In the genomic region with DNA sequence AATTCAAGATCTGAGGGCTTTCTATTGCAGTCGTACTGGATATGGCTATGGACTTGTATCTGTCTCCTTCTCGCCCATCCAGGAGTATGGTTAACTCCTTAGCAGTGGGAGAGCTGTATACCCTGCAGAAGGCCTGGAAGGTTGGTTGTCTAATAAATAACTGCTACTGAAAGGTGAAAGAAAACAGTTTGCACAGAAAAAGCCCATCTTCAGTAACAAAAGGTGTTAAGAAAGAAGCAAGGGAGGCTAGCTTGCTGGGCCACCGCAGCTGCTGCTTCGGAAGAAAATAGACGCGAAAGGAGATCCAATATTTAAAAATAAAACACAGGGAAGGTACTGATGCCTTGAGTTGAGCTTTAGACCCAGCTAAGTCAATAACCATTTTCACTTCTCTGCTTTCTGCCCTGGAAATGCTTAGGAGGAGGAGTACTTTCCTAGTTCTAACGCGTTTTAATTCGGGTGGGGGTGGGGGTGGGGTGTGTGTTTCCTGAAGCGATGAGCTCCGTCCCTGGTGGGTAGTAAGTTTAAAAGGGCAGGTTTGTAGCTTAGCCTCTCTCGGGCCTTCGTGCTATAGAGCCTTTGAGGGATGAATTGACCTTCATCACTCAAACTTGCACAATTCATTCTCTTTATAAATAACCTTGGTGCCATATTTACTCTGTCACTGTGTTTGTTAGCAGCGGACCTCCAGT, we compare ENCODE assay signal across 8 mouse cellular contexts. TPM values are rescaled to one million over a fixed set of nuclear protein-coding genes. Genes with fewer than 3 reads are reported as not detected.
DNase-seq lines count a peak whose midpoint lies in the region; ATAC-seq and TF ChIP-seq lines count a peak whose summit lies in the region.

No protein-coding gene starts in this region.

- peak; percentile 15 for ATAC-seq in CD4-positive, CD25-positive, alpha-beta regulatory T cell, adult 4 months
- ATAC-seq in embryonic facial prominence, embryonic 14.5 days (ENCODE audit: low read depth), result 0 out of 2 replicates have a peak, but pooled peaks have one; percentile 10
- ATAC-seq in intestine, postnatal 0 days, result no peak

- no peak overlapping the region for H3K27ac ChIP-seq in embryonic facial prominence, embryonic 14.5 days (replicated peaks; ENCODE audit: low read depth, low read length)
- no peak overlapping the region for H3K27ac ChIP-seq in intestine, postnatal 0 days (ENCODE audit: low read depth, low read length)

- H3K9me3 ChIP-seq in embryonic facial prominence, embryonic 14.5 days (ENCODE audit: control insufficient read depth, low read length), result no peaks in the 10 kb centered on the region
- H3K9me3 ChIP-seq in intestine, postnatal 0 days (ENCODE audit: control insufficient read depth), result no peaks in the 10 kb centered on the region

- H3ac ChIP-seq in myocyte (ENCODE audit: control insufficient read depth, insufficient read length), result no peak overlapping the region

- intact Hi-C loops in heart, postnatal 36 days (cut with DNase I), result no loop called here

- H3K36me3 ChIP-seq in embryonic facial prominence, embryonic 14.5 days (ENCODE audit: control insufficient read depth, insufficient read depth, low read length), result no peaks in the 10 kb centered on the region
- H3K36me3 ChIP-seq in intestine, postnatal 0 days (ENCODE audit: control insufficient read depth, insufficient read depth), result no peaks in the 10 kb centered on the region
- H3K36me3 ChIP-seq in myocyte (ENCODE audit: control insufficient read depth, insufficient read depth), result no peaks in the 10 kb centered on the region

- H3K79me2 ChIP-seq in myocyte (ENCODE audit: control insufficient read depth, insufficient read depth), result no peaks in the 10 kb centered on the region

- peak; percentile 41 for DNase-seq in heart, adult 11 months
- DNase-seq in heart, postnatal 36 days, result no peak
- no peak for DNase-seq in embryonic facial prominence, embryonic 14.5 days (ENCODE audit: low spot score)
- DNase-seq in layer of hippocampus, adult 11-12 months (ENCODE audit: low spot score), result no peak
- DNase-seq in right cerebral cortex, postnatal 4 days, result no peak

- peak overlapping the region; percentile 66 for H3K9ac ChIP-seq in embryonic facial prominence, embryonic 14.5 days (ENCODE audit: low read depth, low read length)
- H3K9ac ChIP-seq in intestine, postnatal 0 days (ENCODE audit: low read depth, low read length), result peak overlapping the region; percentile 52

- peak overlapping the region; percentile 69 for H3K4me2 ChIP-seq in embryonic facial prominence, embryonic 14.5 days (ENCODE audit: low read depth, low read length)
- peak overlapping the region; percentile 72 for H3K4me2 ChIP-seq in intestine, postnatal 0 days (replicated peaks; ENCODE audit: low read depth)
- peak overlapping the region; percentile 78 for H3K4me2 ChIP-seq in myocyte (ENCODE audit: low read depth)

- H3K27me3 ChIP-seq in embryonic facial prominence, embryonic 14.5 days (replicated peaks; ENCODE audit: control insufficient read depth, insufficient read depth, low read length), result no peaks in the 10 kb centered on the region
- H3K27me3 ChIP-seq in intestine, postnatal 0 days (replicated peaks; ENCODE audit: control insufficient read depth, insufficient read depth, low read length), result no peaks in the 10 kb centered on the region
- no peaks in the 10 kb centered on the region for H3K27me3 ChIP-seq in myocyte (ENCODE audit: control insufficient read depth, insufficient read depth, insufficient read length)

- no peak for TF ChIP-seq CTCF in intestine, postnatal 0 days (IDR thresholded peaks at IDR 0.05; ENCODE audit: low read depth)

- TF ChIP-seq POLR2A in myocyte (IDR thresholded peaks at IDR 0.05; ENCODE audit: insufficient read length, low read depth), result no peak

- peak overlapping the region; percentile 54 for H3K4me3 ChIP-seq in embryonic facial prominence, embryonic 14.5 days (ENCODE audit: low read depth, low read length)
- H3K4me3 ChIP-seq in intestine, postnatal 0 days (ENCODE audit: low read depth, low read length), result peak overlapping the region; percentile 72
- H3K4me3 ChIP-seq in myocyte, result peak overlapping the region; percentile 57

- WGBS in embryonic facial prominence, embryonic 14.5 days, result 25% methylated on average over 14 of the region's 14 CpGs
- WGBS in intestine, postnatal 0 days, result 20% methylated on average over 14 of the region's 14 CpGs

- 0 out of 2 replicates have a peak, but pooled peaks cover 4% of the 10 kb centered on the region for H3K4me1 ChIP-seq in embryonic facial prominence, embryonic 14.5 days (ENCODE audit: control insufficient read depth, insufficient read depth, low read length)
- peaks cover under 1% of the 10 kb centered on the region; the same call in 1 of the 2 replicates for H3K4me1 ChIP-seq in intestine, postnatal 0 days (replicated peaks; ENCODE audit: control insufficient read depth, insufficient read depth, low read length)

TF ChIP-seq in myocyte, 11 proteins besides CTCF, POLR2A, EP300 and RAD21:
- TF ChIP-seq MAX (IDR thresholded peaks at IDR 0.05; ENCODE audit: low read depth) (no peak), CEBPB (IDR thresholded peaks at IDR 0.05; ENCODE audit: insufficient read depth, poor library complexity, severe bottlenecking) (no peak), MYOD1 (IDR thresholded peaks at IDR 0.05; ENCODE audit: control insufficient read depth in 1 of 3, insufficient read length in 2 of 3, low read depth in 2 of 3) (no peak)

RNA-seq across cellular contexts. Expression of a gene that starts 0.6 kb away (rescaled TPM):
- 10 to 100 TPM; 10.1 to 14.8 TPM for total RNA-seq in heart, postnatal 36 days (2021)
- 10 to 100 TPM; 15.8 to 19.4 TPM for polyA plus RNA-seq in CD4-positive, CD25-positive, alpha-beta regulatory T cell, adult 4 months (2017; shearing (Covaris generic))
- 10.5 and 11.5 TPM in 2 replicates for polyA plus RNA-seq in embryonic facial prominence, embryonic 14.5 days (2014; fragmentation: Nextera tagmentation; extraction: Ambion mirVana)
- 3.4 and 3.7 TPM in 2 replicates for polyA plus RNA-seq in intestine, postnatal 0 days (2015; fragmentation: Nextera tagmentation; extraction: Ambion mirVana)
- 3.8 TPM for polyA plus RNA-seq in myocyte (2012; fragmentation: generic; extraction: Trizol)

RNA-seq across cellular contexts. Expression of a gene that starts 0.7 kb away (rescaled TPM):
- total RNA-seq in heart, postnatal 36 days (2021), result 10 to 100 TPM; 14.6 to 16.9 TPM
- 10 to 100 TPM; 21.9 to 27.0 TPM for polyA plus RNA-seq in CD4-positive, CD25-positive, alpha-beta regulatory T cell, adult 4 months (2017; shearing (Covaris generic))
- polyA plus RNA-seq in embryonic facial prominence, embryonic 14.5 days (2014; fragmentation: Nextera tagmentation; extraction: Ambion mirVana), result 8.9 and 10.3 TPM in 2 replicates
- polyA plus RNA-seq in intestine, postnatal 0 days (2015; fragmentation: Nextera tagmentation; extraction: Ambion mirVana), result 21.1 and 21.3 TPM in 2 replicates
- 7.5 TPM for polyA plus RNA-seq in myocyte (2012; fragmentation: generic; extraction: Trizol)

RNA-seq across cellular contexts. Expression of a gene that starts 38.8 kb away (rescaled TPM):
- total RNA-seq in heart, postnatal 36 days (2021), result 10 to 100 TPM; 12.5 to 12.6 TPM
- 10 to 100 TPM; 40.5 to 51.1 TPM for polyA plus RNA-seq in CD4-positive, CD25-positive, alpha-beta regulatory T cell, adult 4 months (2017; shearing (Covaris generic))
- 42.1 and 42.7 TPM in 2 replicates for polyA plus RNA-seq in embryonic facial prominence, embryonic 14.5 days (2014; fragmentation: Nextera tagmentation; extraction: Ambion mirVana)
- 20.2 and 20.7 TPM in 2 replicates for polyA plus RNA-seq in intestine, postnatal 0 days (2015; fragmentation: Nextera tagmentation; extraction: Ambion mirVana)
- polyA plus RNA-seq in myocyte (2012; fragmentation: generic; extraction: Trizol), result 8.5 TPM
